Mouse (Mus musculus) ES-Bruce4 (cell line): ENCODE measurements around the gene Slit3.

ENCODE experiments used
- CTCF ChIP-seq: IDR thresholded peaks from one replicate; pipeline ENCODE4 v1.8.1; 2011; ENCODE audit warnings: low read depth, low read length
- POLR2A ChIP-seq: IDR thresholded peaks from one replicate; pipeline ENCODE4 v1.8.1; 2011; ENCODE audit warnings: low read length; ENCODE audit not compliant: insufficient read depth

- TF ChIP-seq POLR2A, result no peak
- no peak for TF ChIP-seq CTCF
Measured at GRCm38 (mm10) chr11:35262289-35262941, 141.4 kb downstream of the Slit3 start.
